Mouse (Mus musculus) liver, adult (tissue): ENCODE data around the gene Tmem120b.

ENCODE experiments used
- GATA4 ChIP-seq: IDR thresholded peaks from 2 replicates; pipeline ENCODE4 v1.6.1; 2014; ENCODE audit warnings: mild to moderate bottlenecking, low read length; ENCODE audit not compliant: insufficient replicate concordance

Gene Tmem120b

GRCm38 (mm10) chr5:123162942-123163341 lies 94.7 kb downstream of the Tmem120b start:
- TF ChIP-seq GATA4 = no peak

- no peak for TF ChIP-seq GATA4
Measured at GRCm38 (mm10) chr5:123166437-123166836, 98.2 kb downstream of the Tmem120b start.
